Mouse (Mus musculus) ES-Bruce4 (cell line): ENCODE results near the gene Slc2a3.

Experiments used
- CTCF ChIP-seq: IDR thresholded peaks from one replicate; pipeline ENCODE4 v1.8.1; 2011; ENCODE audit warnings: low read depth, low read length
- EP300 ChIP-seq: IDR thresholded peaks from 2 replicates; pipeline ENCODE4 v1.6.1; 2011; ENCODE audit warnings: low read depth, low read length; ENCODE audit not compliant: insufficient read depth
- POLR2A ChIP-seq: IDR thresholded peaks from one replicate; pipeline ENCODE4 v1.8.1; 2011; ENCODE audit warnings: low read length; ENCODE audit not compliant: insufficient read depth

DNA sequence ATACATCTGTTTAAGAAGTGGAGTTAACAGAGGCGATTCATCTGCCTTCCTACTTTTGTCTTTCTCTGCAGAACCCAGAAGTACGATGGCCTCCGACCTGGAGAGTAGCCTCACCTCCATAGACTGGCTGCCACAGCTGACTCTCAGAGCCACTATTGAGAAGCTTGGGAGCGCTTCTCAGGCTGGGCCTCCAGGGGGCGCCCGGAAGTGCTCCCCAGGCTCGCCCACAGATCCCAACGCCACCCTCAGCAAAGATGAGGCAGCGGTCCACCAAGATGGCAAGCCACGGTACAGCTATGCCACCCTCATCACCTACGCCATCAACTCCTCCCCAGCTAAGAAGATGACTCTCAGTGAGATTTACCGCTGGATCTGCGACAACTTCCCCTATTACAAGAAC is 26.6 kb upstream of the Slc2a3 start:
- TF ChIP-seq CTCF (peak; percentile 64), POLR2A (no peak), EP300 (no peak)
